Comparison of ENCODE assay signal across 8 mouse cellular contexts in the genomic region with DNA sequence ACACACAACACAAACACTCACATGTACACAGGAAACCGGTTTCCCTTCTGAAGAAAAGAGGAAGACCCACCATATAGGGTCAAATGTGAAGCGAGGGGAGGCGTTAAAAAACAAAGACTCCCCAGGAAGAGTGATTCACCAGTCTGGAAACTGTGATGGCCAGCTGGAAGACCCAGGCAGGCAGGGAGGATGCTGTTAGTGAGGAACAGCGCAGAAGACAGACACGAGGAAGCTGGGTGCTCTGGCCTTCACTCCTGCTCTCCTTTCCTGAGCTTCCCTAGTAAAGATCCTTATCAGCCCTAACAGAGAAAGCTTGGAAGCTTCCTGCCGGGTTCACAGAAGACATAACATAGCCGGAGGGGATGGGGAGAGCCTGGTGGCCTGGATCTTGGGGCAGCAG. TPM values are rescaled to one million over a fixed set of nuclear protein-coding genes. Genes with fewer than 3 reads are reported as not detected.
DNase-seq lines count a peak whose midpoint lies in the region; ATAC-seq and TF ChIP-seq lines count a peak whose summit lies in the region.

No protein-coding gene starts in this region.

- no peak for TF ChIP-seq CTCF in gastrocnemius, adult 2 months (IDR thresholded peaks at IDR 0.05)

- intact Hi-C loops in gastrocnemius, adult 2 months (cut with DNase I), result no loop called here

- peak overlapping the region; percentile 87 for H3K27ac ChIP-seq in gastrocnemius, adult 2 months
- H3K27ac ChIP-seq in brown adipose tissue, adult 24 weeks (replicated peaks; ENCODE audit: low read depth, low read length), result peak overlapping the region; percentile 61

- 0 out of 2 replicates have a peak overlapping the region, but pooled peaks have one; percentile 7 for H3K4me3 ChIP-seq in gastrocnemius, adult 2 months
- no peak overlapping the region for H3K4me3 ChIP-seq in brown adipose tissue, adult 24 weeks (ENCODE audit: insufficient read depth, low read depth, low read length)

- DNase-seq in gastrocnemius, adult 2 months, result peak; percentile 42
- DNase-seq in gastrocnemius, postnatal 4 days (ENCODE audit: low spot score in 2 of 2), result no peak
- peak; percentile 45 for DNase-seq in heart, postnatal 4 days
- peak; percentile 53 for DNase-seq in lung, postnatal 36 days
- DNase-seq in yolk sac, embryonic 10.5 days (ENCODE audit: low spot score), result no peak
- no peak for DNase-seq in spleen, postnatal 14 days (ENCODE audit: low spot score in 2 of 2)

- no peak for ATAC-seq in erythroid progenitor cell, adult 5-6 weeks (replicated peaks; ENCODE audit: low FRiP score, poor library complexity, severe bottlenecking)

- peaks cover 31% of the 10 kb centered on the region for H3K4me1 ChIP-seq in brown adipose tissue, adult 24 weeks (ENCODE audit: control insufficient read depth, insufficient read depth, insufficient read length, low read length)

RNA-seq across cellular contexts. Expression of gene Phldb1, which starts 12.0 kb away (rescaled TPM):
- 10 to 100 TPM; 29.3 to 32.1 TPM for total RNA-seq in gastrocnemius, adult 2 months (2021)
- total RNA-seq in gastrocnemius, postnatal 4 days (2021), result 100 to 1,000 TPM; 104 to 123 TPM
- 19.6 and 27.6 TPM in 2 replicates for polyA plus RNA-seq in brown adipose tissue, adult 24 weeks (2012; ENCODE audit: insufficient read depth, insufficient read length, missing spikeins)
- total RNA-seq in heart, postnatal 4 days (2021), result 100 to 1,000 TPM; 109 TPM
- 3.8 TPM in 1 of 2 replicates, not detected in the other for total RNA-seq in erythroid progenitor cell, adult 5-6 weeks (2015; ENCODE audit: low replicate concordance)
- total RNA-seq in erythroid progenitor cell, adult 5-6 weeks (2017; ENCODE audit: low replicate concordance), result 0.26 and 4.4 TPM in 2 replicates

RNA-seq across cellular contexts. Expression of gene Arcn1, which starts 44.6 kb away (rescaled TPM):
- 10 to 100 TPM; 83.0 to 85.3 TPM for total RNA-seq in gastrocnemius, adult 2 months (2021)
- 100 to 1,000 TPM; 124 to 142 TPM for total RNA-seq in gastrocnemius, postnatal 4 days (2021)
- polyA plus RNA-seq in brown adipose tissue, adult 24 weeks (2012; ENCODE audit: insufficient read depth, insufficient read length, missing spikeins), result 68.4 and 96.1 TPM in 2 replicates
- 100 to 1,000 TPM; 104 to 119 TPM for total RNA-seq in heart, postnatal 4 days (2021)
- total RNA-seq in erythroid progenitor cell, adult 5-6 weeks (2015; ENCODE audit: low replicate concordance), result 64.6 and 68.1 TPM in 2 replicates
- 58.0 and 97.5 TPM in 2 replicates for total RNA-seq in erythroid progenitor cell, adult 5-6 weeks (2017; ENCODE audit: low replicate concordance)

RNA-seq across cellular contexts. Expression of gene Ift46, which starts 44.7 kb away (rescaled TPM):
- 10 to 100 TPM; 27.4 to 28.4 TPM for total RNA-seq in gastrocnemius, adult 2 months (2021)
- 10 to 100 TPM; 65.9 to 69.5 TPM for total RNA-seq in gastrocnemius, postnatal 4 days (2021)
- 28.3 and 47.4 TPM in 2 replicates for polyA plus RNA-seq in brown adipose tissue, adult 24 weeks (2012; ENCODE audit: insufficient read depth, insufficient read length, missing spikeins)
- total RNA-seq in heart, postnatal 4 days (2021), result 10 to 100 TPM; 58.4 to 58.7 TPM
- 15.1 and 18.4 TPM in 2 replicates for total RNA-seq in erythroid progenitor cell, adult 5-6 weeks (2015; ENCODE audit: low replicate concordance)
- total RNA-seq in erythroid progenitor cell, adult 5-6 weeks (2017; ENCODE audit: low replicate concordance), result 4.7 and 18.2 TPM in 2 replicates

RNA-seq across cellular contexts. Expression of gene Treh, which starts 50.0 kb away (rescaled TPM):
- not detected for total RNA-seq in gastrocnemius, adult 2 months (2021)
- not detected for total RNA-seq in gastrocnemius, postnatal 4 days (2021)
- not detected in 2 replicates for polyA plus RNA-seq in brown adipose tissue, adult 24 weeks (2012; ENCODE audit: insufficient read depth, insufficient read length, missing spikeins)
- not detected for total RNA-seq in heart, postnatal 4 days (2021)
- not detected in 2 replicates for total RNA-seq in erythroid progenitor cell, adult 5-6 weeks (2015; ENCODE audit: low replicate concordance)
- total RNA-seq in erythroid progenitor cell, adult 5-6 weeks (2017; ENCODE audit: low replicate concordance), result not detected in 2 replicates

Comparison
In these comparisons a context has a peak if more than half of its experiments do, and no peak if none do; other contexts are left out.
1. DNase-seq: peak in gastrocnemius, adult 2 months (single experiment), heart, postnatal 4 days (single experiment) and lung, postnatal 36 days (single experiment); none in gastrocnemius, postnatal 4 days (0 of 2), yolk sac, embryonic 10.5 days (single experiment) and spleen, postnatal 14 days (0 of 2).
2. RNA of gene Phldb1, which starts 12.0 kb away (total RNA-seq): 104 to 123 TPM in gastrocnemius, postnatal 4 days, 109 TPM in heart, postnatal 4 days and 29.3 to 32.1 TPM in gastrocnemius, adult 2 months; 0.26 to 4.4 TPM in erythroid progenitor cell, adult 5-6 weeks; every median in the first group is over 4 times any median in the second.